Mouse (Mus musculus): ENCODE results near the gene Actl11. TPM values are rescaled to one million over a fixed set of nuclear protein-coding genes. Genes with fewer than 3 reads are reported as not detected.
A peak's percentile ranks its signal among the peaks of the same experiment; 100 is the strongest.

Gene Actl11
- not detected in 2 replicates for polyA plus RNA-seq (2014; fragmentation: Nextera tagmentation; extraction: Ambion mirVana)

DNA sequence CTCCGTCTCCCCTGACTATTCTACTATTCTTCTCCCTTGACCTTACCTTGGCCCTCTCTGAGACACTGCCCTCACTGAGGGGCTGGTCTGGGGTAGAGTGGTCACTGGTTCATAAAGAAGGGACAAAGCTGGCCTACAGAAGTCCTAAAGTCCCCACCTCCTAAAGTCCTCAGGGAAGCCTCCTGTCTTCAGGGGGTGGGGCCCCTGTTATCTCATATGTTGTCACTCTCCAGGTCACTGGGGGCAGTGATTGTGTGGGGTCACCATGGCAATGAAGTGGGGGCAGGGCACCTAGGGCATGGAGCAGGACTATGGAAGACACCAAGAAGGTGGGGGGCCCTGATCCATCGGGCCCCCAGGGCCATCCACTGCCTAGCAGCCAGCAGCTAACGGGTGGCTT lies at the start of gene Actl11:
Actl11 (plus strand) TSS at position 301 of the 400 bp plus-strand sequence.
- 82% methylated on average over 3 of the region's 3 CpGs for WGBS
- no peak within 1 kb of the TSS for H3K4me3 ChIP-seq (ENCODE audit: low read depth, low read length)
- H3K9me3 ChIP-seq (ENCODE audit: control insufficient read depth, low read length): no peaks in the 10 kb centered on the region
- no peak within 1 kb of the TSS for H3K4me2 ChIP-seq (ENCODE audit: low read depth)
- no peaks in the 10 kb centered on the region for H3K4me1 ChIP-seq (ENCODE audit: control insufficient read depth, insufficient read depth, low read length)
- H3K27me3 ChIP-seq (ENCODE audit: control insufficient read depth, insufficient read depth, low read length): no peaks in the 10 kb centered on the region
- ATAC-seq (ENCODE audit: insufficient read depth, low FRiP score, low TSS enrichment): no peak
- H3K27ac ChIP-seq (ENCODE audit: low read depth, low read length): no peak within 1 kb of the TSS
- DNase-seq (ENCODE audit: low spot score): no peak
- no peaks in the 10 kb centered on the region for H3K36me3 ChIP-seq (ENCODE audit: control insufficient read depth, insufficient read depth, low read length)
- no peak within 1 kb of the TSS for H3K9ac ChIP-seq (ENCODE audit: low read length)

DNA sequence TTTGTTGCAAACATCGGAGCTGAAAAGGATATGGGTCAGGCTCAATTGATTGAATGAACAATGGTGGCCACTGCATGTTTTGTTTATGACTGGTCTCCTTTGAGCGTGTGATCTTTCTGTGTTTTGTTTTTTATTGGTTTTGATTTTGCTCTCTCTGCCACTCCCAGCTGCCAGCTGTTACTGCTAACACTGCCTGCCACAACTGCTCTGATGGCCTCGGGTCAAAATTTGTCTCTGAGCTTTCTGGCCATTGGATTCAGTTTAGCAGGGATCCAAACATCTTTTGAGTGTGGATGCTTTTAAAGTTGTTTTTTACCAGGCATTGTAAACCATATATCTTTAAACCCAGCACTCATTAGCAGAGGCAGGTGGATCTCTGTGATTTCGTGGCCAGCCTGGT lies 47.9 kb upstream of the Actl11 start:
- Histone ChIP-seq H3K27ac (ENCODE audit: low read depth, low read length) (no peak overlapping the region), H3K4me2 (ENCODE audit: low read depth) (no peak overlapping the region), H3K9ac (ENCODE audit: low read length) (no peak overlapping the region), H3K4me3 (ENCODE audit: low read depth, low read length) (no peak overlapping the region), H3K9me3 (ENCODE audit: control insufficient read depth, low read length) (no peaks in the 10 kb centered on the region), H3K36me3 (ENCODE audit: control insufficient read depth, insufficient read depth, low read length) (no peaks in the 10 kb centered on the region), H3K27me3 (ENCODE audit: control insufficient read depth, insufficient read depth, low read length) (no peaks in the 10 kb centered on the region), H3K4me1 (ENCODE audit: control insufficient read depth, insufficient read depth, low read length) (no peaks in the 10 kb centered on the region)
- ATAC-seq (ENCODE audit: insufficient read depth, low FRiP score, low TSS enrichment) (no peak), DNase-seq (ENCODE audit: low spot score) (no peak)
- 79% methylated on average over 4 of the region's 4 CpGs for WGBS

DNA sequence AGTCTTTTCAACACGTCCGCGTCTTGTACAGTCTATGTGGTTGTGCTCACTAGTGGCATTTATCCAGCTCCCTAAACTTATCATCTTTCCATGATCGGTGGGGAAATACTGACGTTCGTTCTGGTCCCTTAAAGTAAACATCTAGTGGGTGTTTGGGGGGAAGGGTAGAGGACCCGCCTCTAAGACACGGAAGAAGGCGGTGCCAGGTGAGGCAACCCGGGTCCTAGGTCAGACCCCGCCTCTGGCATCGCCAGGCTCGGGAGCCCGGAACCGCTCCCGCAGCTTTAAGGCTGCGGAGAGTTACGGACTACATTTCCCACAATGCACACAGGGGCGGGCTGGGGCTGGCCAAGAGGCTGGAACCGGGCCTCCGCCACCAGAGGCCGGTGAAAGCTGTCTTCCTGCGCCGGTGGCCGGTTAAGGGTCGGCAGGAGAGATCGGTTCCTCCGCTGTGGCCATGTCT lies 40.4 kb upstream of the Actl11 start, which contains the start of gene Mon1a:
Mon1a (plus strand) TSS at position 348 of the 463 bp plus-strand sequence.
- Histone ChIP-seq H3K27ac (ENCODE audit: low read depth, low read length) (no peak within 1 kb of the TSS), H3K36me3 (ENCODE audit: control insufficient read depth, insufficient read depth, low read length) (no peaks in the 10 kb centered on the region), H3K4me1 (ENCODE audit: control insufficient read depth, insufficient read depth, low read length) (peaks cover 4% of the 10 kb centered on the region; the same call in 1 of the 2 replicates), H3K27me3 (ENCODE audit: control insufficient read depth, insufficient read depth, low read length) (0 out of 2 replicates have a peak, but pooled peaks cover 3% of the 10 kb centered on the region), H3K9me3 (ENCODE audit: control insufficient read depth, low read length) (no peaks in the 10 kb centered on the region), H3K4me3 (ENCODE audit: low read depth, low read length) (peak within 1 kb of the TSS; percentile 66), H3K4me2 (ENCODE audit: low read depth) (peak within 1 kb of the TSS; percentile 64), H3K9ac (ENCODE audit: low read length) (peak within 1 kb of the TSS; percentile 52)
- peak; percentile 89 for ATAC-seq (ENCODE audit: insufficient read depth, low FRiP score, low TSS enrichment)
- DNase-seq (ENCODE audit: low spot score): peak; percentile 86
- under 1% methylated on average over 28 of the region's 28 CpGs for WGBS

DNA sequence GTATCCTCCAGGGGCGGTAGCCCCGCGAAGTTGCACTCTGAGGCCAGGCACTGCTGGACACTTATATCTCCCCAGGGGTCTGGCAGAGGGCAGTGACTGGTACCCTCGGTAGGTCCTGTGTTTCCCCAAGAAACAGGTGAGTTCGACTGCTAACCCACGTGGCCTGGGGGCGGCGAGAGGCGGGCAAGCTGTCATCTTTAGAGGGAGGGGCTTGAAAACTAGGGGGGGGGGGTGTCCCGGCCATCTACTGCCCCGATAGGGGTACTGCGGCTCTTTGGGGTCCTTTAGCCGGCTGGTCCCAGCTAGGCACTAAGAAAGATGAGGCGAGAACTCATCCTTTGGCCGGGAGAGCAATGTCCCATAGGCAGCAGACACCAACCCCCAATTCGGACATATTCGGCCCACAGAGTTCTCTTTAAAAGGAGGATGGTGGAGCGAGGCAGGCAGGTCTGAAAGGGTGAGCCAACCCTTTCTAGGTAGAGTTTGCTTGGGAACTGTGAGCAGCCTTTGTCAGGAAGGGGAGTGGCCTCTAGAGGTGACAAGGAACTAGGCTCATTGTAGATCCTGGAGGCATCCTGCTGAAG lies 39.9 kb upstream of the Actl11 start:
- Histone ChIP-seq H3K9ac (ENCODE audit: low read length) (peak overlapping the region; percentile 52), H3K9me3 (ENCODE audit: control insufficient read depth, low read length) (no peaks in the 10 kb centered on the region), H3K36me3 (ENCODE audit: control insufficient read depth, insufficient read depth, low read length) (no peaks in the 10 kb centered on the region), H3K4me3 (ENCODE audit: low read depth, low read length) (peak overlapping the region; percentile 66), H3K27ac (ENCODE audit: low read depth, low read length) (no peak overlapping the region), H3K4me1 (ENCODE audit: control insufficient read depth, insufficient read depth, low read length) (peaks cover 4% of the 10 kb centered on the region; the same call in 1 of the 2 replicates), H3K4me2 (ENCODE audit: low read depth) (peak overlapping the region; percentile 64), H3K27me3 (ENCODE audit: control insufficient read depth, insufficient read depth, low read length) (0 out of 2 replicates have a peak, but pooled peaks cover 3% of the 10 kb centered on the region)
- WGBS: under 1% methylated on average over 18 of the region's 18 CpGs
- ATAC-seq (ENCODE audit: insufficient read depth, low FRiP score, low TSS enrichment) (peak; percentile 79), DNase-seq (ENCODE audit: low spot score) (no peak)

DNA sequence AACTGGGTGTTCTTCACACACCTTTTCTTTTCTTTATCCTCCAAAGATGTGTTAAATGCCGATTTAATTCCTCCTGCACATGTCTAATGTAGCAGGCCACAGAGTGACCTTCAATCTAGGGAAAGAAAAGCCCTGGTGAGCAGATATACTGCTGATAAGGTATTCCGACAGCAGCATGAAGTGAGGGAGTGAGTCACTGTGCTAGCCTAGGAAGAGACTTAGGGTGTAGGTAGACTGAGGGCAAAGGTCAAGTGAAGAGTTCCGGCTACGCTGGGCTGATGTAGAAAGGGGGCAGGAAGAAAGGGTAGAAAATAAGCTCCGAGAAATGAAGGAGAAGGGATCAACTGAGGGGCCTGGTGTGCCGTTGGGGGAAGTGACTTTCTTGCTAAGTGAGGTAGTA lies 38.0 kb upstream of the Actl11 start:
- Histone ChIP-seq H3K4me3 (ENCODE audit: low read depth, low read length) (no peak overlapping the region), H3K4me1 (ENCODE audit: control insufficient read depth, insufficient read depth, low read length) (peaks cover 4% of the 10 kb centered on the region; the same call in 1 of the 2 replicates), H3K27me3 (ENCODE audit: control insufficient read depth, insufficient read depth, low read length) (0 out of 2 replicates have a peak, but pooled peaks cover 3% of the 10 kb centered on the region), H3K27ac (ENCODE audit: low read depth, low read length) (no peak overlapping the region), H3K9ac (ENCODE audit: low read length) (no peak overlapping the region), H3K36me3 (ENCODE audit: control insufficient read depth, insufficient read depth, low read length) (no peaks in the 10 kb centered on the region), H3K4me2 (ENCODE audit: low read depth) (no peak overlapping the region), H3K9me3 (ENCODE audit: control insufficient read depth, low read length) (no peaks in the 10 kb centered on the region)
- 90% methylated on average over 6 of the region's 6 CpGs for WGBS
- no peak for DNase-seq (ENCODE audit: low spot score)
- no peak for ATAC-seq (ENCODE audit: insufficient read depth, low FRiP score, low TSS enrichment)

DNA sequence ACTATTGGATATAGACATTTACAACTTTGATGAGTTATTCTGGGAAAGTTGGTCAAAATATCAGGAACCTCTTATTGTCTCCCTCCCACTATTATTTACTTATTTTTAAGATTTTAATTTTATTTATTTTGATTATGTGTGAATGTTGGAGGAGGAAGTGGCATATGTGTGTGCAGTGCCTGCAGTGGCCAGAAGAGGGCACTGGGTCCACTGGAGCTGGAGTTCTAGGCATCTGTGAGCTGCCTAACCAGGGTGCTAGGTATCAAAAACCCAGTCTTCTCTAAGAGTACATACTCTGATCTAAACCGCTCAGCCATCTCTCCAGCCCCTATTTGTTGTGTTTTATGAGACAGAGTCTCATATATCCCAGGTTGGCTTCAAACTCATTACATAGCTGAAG lies 37.2 kb upstream of the Actl11 start:
- Histone ChIP-seq H3K4me1 (ENCODE audit: control insufficient read depth, insufficient read depth, low read length) (peaks cover 4% of the 10 kb centered on the region; the same call in 1 of the 2 replicates), H3K4me2 (ENCODE audit: low read depth) (no peak overlapping the region), H3K9ac (ENCODE audit: low read length) (no peak overlapping the region), H3K36me3 (ENCODE audit: control insufficient read depth, insufficient read depth, low read length) (no peaks in the 10 kb centered on the region), H3K27ac (ENCODE audit: low read depth, low read length) (no peak overlapping the region), H3K4me3 (ENCODE audit: low read depth, low read length) (no peak overlapping the region), H3K9me3 (ENCODE audit: control insufficient read depth, low read length) (no peaks in the 10 kb centered on the region), H3K27me3 (ENCODE audit: control insufficient read depth, insufficient read depth, low read length) (0 out of 2 replicates have a peak, but pooled peaks cover 3% of the 10 kb centered on the region)
- WGBS: 97% methylated on average over 1 of the region's 1 CpGs
- no peak for DNase-seq (ENCODE audit: low spot score)
- no peak for ATAC-seq (ENCODE audit: insufficient read depth, low FRiP score, low TSS enrichment)

DNA sequence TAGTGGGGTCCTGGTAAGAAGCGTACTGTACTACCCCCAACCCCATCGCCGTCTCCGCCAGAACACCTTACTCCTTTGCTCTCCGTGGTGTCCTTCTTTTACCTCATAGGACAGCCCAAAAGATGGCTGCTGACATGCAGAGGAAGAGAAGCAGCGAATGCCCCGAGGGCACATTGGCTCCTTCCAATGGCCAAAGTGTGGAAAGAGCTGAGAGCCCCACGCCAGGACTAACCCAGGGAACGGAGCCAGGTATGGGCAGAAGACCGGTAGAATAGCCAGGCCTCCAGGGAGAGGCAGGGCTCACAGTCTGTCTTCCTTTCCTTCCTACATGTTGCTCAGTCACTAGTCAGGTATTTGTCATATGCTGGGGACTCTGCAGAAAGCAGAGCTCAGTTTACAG lies 29.7 kb upstream of the Actl11 start:
- DNase-seq (ENCODE audit: low spot score) (no peak), ATAC-seq (ENCODE audit: insufficient read depth, low FRiP score, low TSS enrichment) (no peak)
- Histone ChIP-seq H3K4me2 (ENCODE audit: low read depth) (no peak overlapping the region), H3K4me1 (ENCODE audit: control insufficient read depth, insufficient read depth, low read length) (peaks cover 6% of the 10 kb centered on the region; the same call in 1 of the 2 replicates), H3K9me3 (ENCODE audit: control insufficient read depth, low read length) (no peaks in the 10 kb centered on the region), H3K4me3 (ENCODE audit: low read depth, low read length) (no peak overlapping the region), H3K27me3 (ENCODE audit: control insufficient read depth, insufficient read depth, low read length) (peaks cover 16% of the 10 kb centered on the region), H3K36me3 (ENCODE audit: control insufficient read depth, insufficient read depth, low read length) (no peaks in the 10 kb centered on the region; the same call in 1 of the 2 replicates), H3K9ac (ENCODE audit: low read length) (no peak overlapping the region), H3K27ac (ENCODE audit: low read depth, low read length) (no peak overlapping the region)
- 86% methylated on average over 10 of the region's 10 CpGs for WGBS

DNA sequence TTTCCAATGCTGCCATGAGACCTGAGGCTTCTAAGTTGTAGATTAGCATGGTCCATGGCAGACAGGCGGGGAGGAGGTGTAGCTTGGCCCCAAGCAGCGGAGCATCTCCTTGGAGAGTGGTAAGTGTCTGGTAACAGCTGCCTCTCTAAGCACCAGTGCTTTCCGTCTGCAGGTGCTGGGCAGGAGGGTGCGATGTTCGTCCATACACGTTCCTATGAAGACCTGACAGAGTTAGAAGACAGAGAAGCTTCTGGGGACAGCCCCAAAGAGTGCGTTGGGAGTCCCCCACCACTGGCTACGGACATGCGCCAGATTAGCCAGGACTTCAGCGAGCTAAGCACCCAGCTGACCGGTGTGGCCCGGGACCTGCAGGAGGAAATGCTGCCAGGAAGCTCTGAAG lies 28.4 kb upstream of the Actl11 start:
- Histone ChIP-seq H3K4me2 (ENCODE audit: low read depth) (no peak overlapping the region), H3K9ac (ENCODE audit: low read length) (no peak overlapping the region), H3K4me3 (ENCODE audit: low read depth, low read length) (no peak overlapping the region), H3K27me3 (ENCODE audit: control insufficient read depth, insufficient read depth, low read length) (peaks cover 16% of the 10 kb centered on the region), H3K4me1 (ENCODE audit: control insufficient read depth, insufficient read depth, low read length) (peaks cover 6% of the 10 kb centered on the region; the same call in 1 of the 2 replicates), H3K36me3 (ENCODE audit: control insufficient read depth, insufficient read depth, low read length) (no peaks in the 10 kb centered on the region; the same call in 1 of the 2 replicates), H3K9me3 (ENCODE audit: control insufficient read depth, low read length) (no peaks in the 10 kb centered on the region), H3K27ac (ENCODE audit: low read depth, low read length) (no peak overlapping the region)
- DNase-seq (ENCODE audit: low spot score): no peak
- ATAC-seq (ENCODE audit: insufficient read depth, low FRiP score, low TSS enrichment): no peak
- 79% methylated on average over 12 of the region's 12 CpGs for WGBS
